Mouse (Mus musculus) heart, embryonic 11.5 days (tissue): ENCODE data around the gene Olfr305. TPM values are rescaled to one million over a fixed set of nuclear protein-coding genes. Genes with fewer than 3 reads are reported as not detected.

Experiments
- ATAC-seq: fragments of 200-750 bp; cut with Nextera tagmentation; replicated peaks from 2 replicates; pipeline ENCODE4 v1.8.0; 2017; ENCODE audit warnings: moderate library complexity; ENCODE audit not compliant: insufficient number of reproducible peaks, low FRiP score, low TSS enrichment
- H3K27ac ChIP-seq: fragments of 300-500 bp; sonication (generic); 2 replicates; pipeline ENCODE4 v1.5.1; 2014; ENCODE audit warnings: mild to moderate bottlenecking, low read depth, low read length
- H3K27me3 ChIP-seq: fragments of 300-500 bp; sonication (generic); 2 replicates; pipeline ENCODE4 v1.6.1; 2014; ENCODE audit warnings: mild to moderate bottlenecking, low read length, mixed read lengths; ENCODE audit not compliant: control insufficient read depth, insufficient read depth
- H3K36me3 ChIP-seq: fragments of 300-500 bp; sonication (generic); 2 replicates; pipeline ENCODE4 v1.6.1; 2014; ENCODE audit warnings: mild to moderate bottlenecking, low read length, moderate library complexity, mixed read lengths; ENCODE audit not compliant: control insufficient read depth, insufficient read depth
- H3K4me1 ChIP-seq: fragments of 300-500 bp; sonication (generic); 2 replicates; pipeline ENCODE4 v1.6.1; 2014; ENCODE audit warnings: low read length; ENCODE audit not compliant: control insufficient read depth, insufficient read depth
- H3K4me2 ChIP-seq: fragments of 300-500 bp; sonication (generic); 2 replicates; pipeline ENCODE4 v1.6.1; 2014; ENCODE audit warnings: mild to moderate bottlenecking, moderate library complexity
- H3K4me3 ChIP-seq: fragments of 300-500 bp; sonication (generic); 2 replicates; pipeline ENCODE4 v1.5.1; 2014; ENCODE audit warnings: low read depth, low read length
- H3K9ac ChIP-seq: fragments of 300-500 bp; sonication (generic); 2 replicates; pipeline ENCODE4 v1.6.1; 2014; ENCODE audit warnings: mild to moderate bottlenecking, low read depth, low read length, moderate library complexity
- H3K9me3 ChIP-seq: fragments of 300-500 bp; sonication (generic); replicated peaks from 2 replicates; pipeline ENCODE4 v1.6.1; 2016; ENCODE audit warnings: low read length; ENCODE audit not compliant: control insufficient read depth
- WGBS: fragments of 180-500 bp; shearing (Covaris S2); extraction: QIAGEN DNeasy Blood & Tissue Kit; methylation state at CpG from one replicate; pipeline ENCODE4 v1.1.7; 2014; ENCODE audit not compliant: insufficient replicate concordance; 5-methylcytosine and 5-hydroxymethylcytosine counted together
- polyA plus RNA-seq: library from polyadenylated mRNA; unstranded; fragments of >200 nt; fragmentation: Nextera tagmentation; extraction: Ambion mirVana; gene quantifications from 2 replicates; pipeline ENCODE4 v1.2.1, GENCODE M21; 2014

The Olfr305 gene
- polyA plus RNA-seq, 1 experiment from 2014 or later, result not detected

GRCm38 (mm10) chr7:86325530-86325929 is 41.2 kb downstream of the Olfr305 start, which contains the start of gene Olfr308:
Olfr308 (minus strand) TSS chr7:86325630.
- no peak within 1 kb of the TSS for H3K4me3 ChIP-seq
- H3K9me3 ChIP-seq, result no peaks in the 10 kb centered on the region
- no peaks in the 10 kb centered on the region for H3K4me1 ChIP-seq
- no peak within 1 kb of the TSS for H3K27ac ChIP-seq
- no peaks in the 10 kb centered on the region for H3K27me3 ChIP-seq
- ATAC-seq, result no peak
- H3K9ac ChIP-seq, result no peak within 1 kb of the TSS
- H3K4me2 ChIP-seq, result no peak within 1 kb of the TSS
- no peaks in the 10 kb centered on the region for H3K36me3 ChIP-seq

DNA sequence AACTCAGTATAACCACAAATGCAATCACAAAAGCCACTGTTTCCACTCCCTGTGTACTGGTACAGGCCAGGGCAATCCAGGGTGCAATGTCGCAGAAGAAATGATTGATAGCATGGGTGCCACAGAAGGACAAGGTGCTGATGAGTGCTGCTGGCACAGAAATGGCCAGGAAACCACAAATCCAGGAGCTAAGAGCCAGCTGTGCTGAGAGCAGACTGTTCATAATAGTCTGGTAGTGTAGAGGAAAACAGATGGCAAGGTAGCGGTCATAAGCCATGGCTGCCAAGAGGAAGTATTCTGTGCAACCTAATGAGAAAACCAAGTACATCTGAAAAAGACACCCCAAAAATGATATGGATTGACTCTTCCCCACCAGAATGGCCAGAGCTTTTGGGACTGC is 45.4 kb downstream of the Olfr305 start:
- Histone ChIP-seq H3K4me2 (no peak overlapping the region), H3K9me3 (no peaks in the 10 kb centered on the region), H3K27ac (no peak overlapping the region), H3K27me3 (no peaks in the 10 kb centered on the region), H3K4me1 (no peaks in the 10 kb centered on the region), H3K9ac (no peak overlapping the region), H3K36me3 (no peaks in the 10 kb centered on the region), H3K4me3 (no peak overlapping the region)
- WGBS, result 81% methylated on average over 2 of the region's 2 CpGs
- no peak for ATAC-seq

GRCm38 (mm10) chr7:86313608-86314007 is 53.1 kb downstream of the Olfr305 start, which contains the start of gene Olfr309:
Olfr309 (minus strand) TSS chr7:86313708.
- Histone ChIP-seq H3K36me3 (no peaks in the 10 kb centered on the region), H3K27me3 (no peaks in the 10 kb centered on the region), H3K9me3 (no peaks in the 10 kb centered on the region), H3K4me1 (no peaks in the 10 kb centered on the region), H3K4me3 (no peak within 1 kb of the TSS), H3K4me2 (no peak within 1 kb of the TSS), H3K9ac (no peak within 1 kb of the TSS), H3K27ac (no peak within 1 kb of the TSS)
- ATAC-seq, result no peak
- WGBS, result 63% methylated on average over 2 of the region's 2 CpGs

Other genes starting within 250 kb of the Olfr305 start
- gene Vmn2r75, start 195.2 kb downstream of the Olfr305 start, polyA plus RNA-seq, result not detected in 2 replicates
- not detected in 2 replicates for gene Vmn2r76, start 120.6 kb downstream of the Olfr305 start, polyA plus RNA-seq
- not detected in 2 replicates for gene Olfr310, start 89.8 kb downstream of the Olfr305 start, polyA plus RNA-seq
- gene Olfr309, start 53.2 kb downstream of the Olfr305 start, polyA plus RNA-seq, result not detected in 2 replicates
- gene Olfr308, start 41.3 kb downstream of the Olfr305 start, polyA plus RNA-seq, result not detected in 2 replicates
- gene Olfr307, start 29.3 kb downstream of the Olfr305 start, polyA plus RNA-seq, result not detected in 2 replicates
- not detected in 2 replicates for gene Olfr304, start 19.7 kb upstream of the Olfr305 start, polyA plus RNA-seq
- not detected in 2 replicates for gene Olfr303, start 30.9 kb upstream of the Olfr305 start, polyA plus RNA-seq
- not detected in 2 replicates for gene Olfr301, start 36.9 kb upstream of the Olfr305 start, polyA plus RNA-seq
- not detected in 2 replicates for gene Olfr299, start 93.0 kb upstream of the Olfr305 start, polyA plus RNA-seq
- gene Olfr298, start 125.6 kb upstream of the Olfr305 start, polyA plus RNA-seq, result not detected in 2 replicates
- not detected in 2 replicates for gene Olfr297, start 153.0 kb upstream of the Olfr305 start, polyA plus RNA-seq
- not detected in 2 replicates for gene Olfr295, start 216.9 kb upstream of the Olfr305 start, polyA plus RNA-seq
- gene Olfr294, start 249.7 kb upstream of the Olfr305 start, polyA plus RNA-seq, result not detected in 2 replicates